In genomic region chr12:79455061-79455847, GRCm38 (mm10) we compare ENCODE assay signal across 15 mouse cellular contexts.
DNase-seq lines count a peak whose midpoint lies in the region; ATAC-seq and TF ChIP-seq lines count a peak whose summit lies in the region.
"Had no signal": no experiment of that assay in that cellular context is flagged by ENCODE, and none has a peak within 500 bp of the region (broad histone marks: within the 10 kb centered on the region; RNA-seq: fewer than 3 reads in every experiment).

No protein-coding gene starts in this region.

- TF ChIP-seq CTCF in brain, embryonic 14.5 days (IDR thresholded peaks at IDR 0.05; ENCODE audit: borderline replicate concordance, extremely low read depth, insufficient read depth, insufficient read length), result no peak

- DNase-seq in kidney, postnatal 36 days, result no peak
- DNase-seq in brain, embryonic 14.5 days (ENCODE audit: low read depth), result peak; percentile 84
- no peak for DNase-seq in cerebellum, adult 18-20 months
- DNase-seq in adrenal gland, adult (ENCODE audit: inconsistent age in 2 of 2, low spot score in 1 of 2), result no peak
- DNase-seq: adrenal gland, adult 2 months; cerebellum, postnatal 14 days; gastrocnemius, adult 2 months; kidney, adult 9 months; lung, postnatal 36 days had no signal

- no peaks in the 10 kb centered on the region for H3K36me3 ChIP-seq in kidney, embryonic 15.5 days
- no peaks in the 10 kb centered on the region for H3K36me3 ChIP-seq in embryonic facial prominence, embryonic 13.5 days
- H3K36me3 ChIP-seq in limb, embryonic 13.5 days, result no peaks in the 10 kb centered on the region
- H3K36me3 ChIP-seq: heart, embryonic 10.5 days had no signal

- peak overlapping the region; percentile 87 for H3K27ac ChIP-seq in kidney, embryonic 15.5 days
- H3K27ac ChIP-seq in embryonic facial prominence, embryonic 13.5 days, result peak overlapping the region; percentile 75
- H3K27ac ChIP-seq in limb, embryonic 13.5 days, result peak overlapping the region; percentile 39; the same call in 1 of the 2 replicates
- H3K27ac ChIP-seq: gastrocnemius, adult 2 months; heart, embryonic 10.5 days had no signal

- no peak overlapping the region for H3K4me3 ChIP-seq in kidney, embryonic 15.5 days (replicated peaks)
- H3K4me3 ChIP-seq in embryonic facial prominence, embryonic 13.5 days, result no peak overlapping the region
- H3K4me3 ChIP-seq in limb, embryonic 13.5 days, result no peak overlapping the region
- H3K4me3 ChIP-seq: erythroblast, embryonic 14.5 days; gastrocnemius, adult 2 months; heart, embryonic 10.5 days had no signal

- H3K27me3 ChIP-seq in kidney, embryonic 15.5 days, result no peaks in the 10 kb centered on the region
- H3K27me3 ChIP-seq in embryonic facial prominence, embryonic 13.5 days, result no peaks in the 10 kb centered on the region
- no peaks in the 10 kb centered on the region for H3K27me3 ChIP-seq in limb, embryonic 13.5 days
- H3K27me3 ChIP-seq: Patski had no signal

- H3K4me2 ChIP-seq in kidney, embryonic 15.5 days, result no peak overlapping the region
- H3K4me2 ChIP-seq in embryonic facial prominence, embryonic 13.5 days, result peak overlapping the region; percentile 1; the same call in 1 of the 2 replicates
- H3K4me2 ChIP-seq in limb, embryonic 13.5 days (replicated peaks), result 0 out of 2 replicates have a peak overlapping the region, but pooled peaks have one; percentile 17

- no peaks in the 10 kb centered on the region for H3K9me3 ChIP-seq in kidney, embryonic 15.5 days (replicated peaks)
- H3K9me3 ChIP-seq in embryonic facial prominence, embryonic 13.5 days, result no peaks in the 10 kb centered on the region
- no peaks in the 10 kb centered on the region for H3K9me3 ChIP-seq in limb, embryonic 13.5 days
- H3K9me3 ChIP-seq: heart, embryonic 10.5 days had no signal

- peaks cover 18% of the 10 kb centered on the region for H3K4me1 ChIP-seq in kidney, embryonic 15.5 days
- peaks cover 10% of the 10 kb centered on the region for H3K4me1 ChIP-seq in embryonic facial prominence, embryonic 13.5 days
- peaks cover 23% of the 10 kb centered on the region for H3K4me1 ChIP-seq in limb, embryonic 13.5 days
- H3K4me1 ChIP-seq: heart, embryonic 10.5 days had no signal

- no peak for TF ChIP-seq POLR2A in brain, embryonic 14.5 days (IDR thresholded peaks at IDR 0.05; ENCODE audit: borderline replicate concordance, extremely low read depth, insufficient read depth, insufficient read length, poor library complexity, severe bottlenecking)

- ATAC-seq in kidney, embryonic 15.5 days (replicated peaks; ENCODE audit: low FRiP score), result peak; percentile 70
- no peak for ATAC-seq in embryonic facial prominence, embryonic 13.5 days (ENCODE audit: insufficient number of reproducible peaks, insufficient read depth, low FRiP score, low TSS enrichment, low read depth)
- no peak for ATAC-seq in limb, embryonic 13.5 days (ENCODE audit: low FRiP score, low read depth)
- ATAC-seq: Patski had no signal

- no peak overlapping the region for H3K9ac ChIP-seq in kidney, embryonic 15.5 days
- peak overlapping the region; percentile 51; the same call in 1 of the 2 replicates for H3K9ac ChIP-seq in embryonic facial prominence, embryonic 13.5 days
- no peak overlapping the region for H3K9ac ChIP-seq in limb, embryonic 13.5 days

- 34% methylated on average over 12 of the region's 12 CpGs for WGBS in kidney, embryonic 15.5 days
- 67% methylated on average over 12 of the region's 12 CpGs for WGBS in embryonic facial prominence, embryonic 13.5 days
- 36% methylated on average over 12 of the region's 12 CpGs for WGBS in limb, embryonic 13.5 days
